Mouse (Mus musculus) midbrain, embryonic 11.5 days (tissue): ENCODE results near the gene Scn1b. TPM values are rescaled to one million over a fixed set of nuclear protein-coding genes. Genes with fewer than 3 reads are reported as not detected.

Experiments used
- ATAC-seq: fragments of 200-750 bp; cut with Nextera tagmentation; 2 replicates; pipeline ENCODE4 v1.8.0; 2017; ENCODE audit warnings: moderate TSS enrichment, moderate library complexity; ENCODE audit not compliant: low FRiP score
- DNase-seq: peaks from one replicate; pipeline ENCODE4 v3.0.0; 2015; ENCODE audit warnings: low spot score; ENCODE audit errors: missing footprints
- H3K27ac ChIP-seq: fragments of 300-500 bp; sonication (generic); 2 replicates; pipeline ENCODE4 v1.5.1; 2014; ENCODE audit warnings: low read depth, low read length
- H3K27me3 ChIP-seq: fragments of 300-500 bp; sonication (generic); 2 replicates; pipeline ENCODE4 v1.6.1; 2014; ENCODE audit warnings: mild to moderate bottlenecking, low read length, moderate library complexity, mixed read lengths; ENCODE audit not compliant: control insufficient read depth, insufficient read depth
- H3K36me3 ChIP-seq: fragments of 300-500 bp; sonication (generic); 2 replicates; pipeline ENCODE4 v1.6.1; 2014; ENCODE audit warnings: mild to moderate bottlenecking, low read length, moderate library complexity, mixed read lengths; ENCODE audit not compliant: control insufficient read depth, insufficient read depth
- H3K4me1 ChIP-seq: fragments of 300-500 bp; sonication (generic); 2 replicates; pipeline ENCODE4 v1.6.1; 2014; ENCODE audit warnings: low read length; ENCODE audit not compliant: control insufficient read depth, insufficient read depth
- H3K4me2 ChIP-seq: fragments of 300-500 bp; sonication (generic); 2 replicates; pipeline ENCODE4 v1.6.1; 2014; ENCODE audit warnings: mild to moderate bottlenecking, moderate library complexity
- H3K4me3 ChIP-seq: fragments of 300-500 bp; sonication (generic); 2 replicates; pipeline ENCODE4 v1.5.1; 2014; ENCODE audit warnings: low read depth, low read length
- H3K9ac ChIP-seq: fragments of 300-500 bp; sonication (generic); 2 replicates; pipeline ENCODE4 v1.6.1; 2014; ENCODE audit warnings: low read length
- H3K9me3 ChIP-seq: fragments of 300-500 bp; sonication (generic); 2 replicates; pipeline ENCODE4 v1.6.1; 2016; ENCODE audit warnings: low read length; ENCODE audit not compliant: control insufficient read depth
- WGBS: fragments of 180-500 bp; shearing (Covaris S2); extraction: QIAGEN DNeasy Blood & Tissue Kit; methylation state at CpG from one replicate; pipeline ENCODE4 v1.1.7; 2014; 5-methylcytosine and 5-hydroxymethylcytosine counted together
- polyA plus RNA-seq: library from polyadenylated mRNA; unstranded; fragments of >200 nt; fragmentation: Nextera tagmentation; extraction: Ambion mirVana; gene quantifications from 2 replicates; pipeline ENCODE4 v1.2.1, GENCODE M21; 2014

The Scn1b gene
- polyA plus RNA-seq, 1 experiment from 2014 or later = 1.1 TPM

- H3K27ac ChIP-seq = no peak overlapping the region
- H3K4me3 ChIP-seq = no peak overlapping the region
- H3K9ac ChIP-seq = no peak overlapping the region
- WGBS = 80% methylated on average over 6 of the region's 6 CpGs
- no peaks in the 10 kb centered on the region for H3K9me3 ChIP-seq
- H3K4me1 ChIP-seq = 0 out of 2 replicates have a peak, but pooled peaks cover 4% of the 10 kb centered on the region
- ATAC-seq (no peak), DNase-seq (no peak)
- no peaks in the 10 kb centered on the region for H3K27me3 ChIP-seq
- H3K4me2 ChIP-seq = no peak overlapping the region
- no peaks in the 10 kb centered on the region for H3K36me3 ChIP-seq
Measured at GRCm38 (mm10) chr7:31113800-31114199, 13.0 kb downstream of the Scn1b start.

GRCm38 (mm10) chr7:31112036-31112435 lies 14.8 kb downstream of the Scn1b start:
- H3K9me3 ChIP-seq = no peaks in the 10 kb centered on the region
- H3K4me2 ChIP-seq = no peak overlapping the region
- H3K4me3 ChIP-seq = no peak overlapping the region
- no peak overlapping the region for H3K27ac ChIP-seq
- no peaks in the 10 kb centered on the region for H3K27me3 ChIP-seq
- H3K9ac ChIP-seq = no peak overlapping the region
- 0 out of 2 replicates have a peak, but pooled peaks cover 2% of the 10 kb centered on the region for H3K4me1 ChIP-seq
- ATAC-seq (no peak), DNase-seq (no peak)
- no peaks in the 10 kb centered on the region for H3K36me3 ChIP-seq
- WGBS = 26% methylated on average over 4 of the region's 4 CpGs

GRCm38 (mm10) chr7:31110861-31111385 lies 15.9 kb downstream of the Scn1b start:
- no peak overlapping the region for H3K4me3 ChIP-seq
- no peak overlapping the region for H3K4me2 ChIP-seq
- no peaks in the 10 kb centered on the region for H3K27me3 ChIP-seq
- no peak for ATAC-seq
- H3K4me1 ChIP-seq = 0 out of 2 replicates have a peak, but pooled peaks cover 2% of the 10 kb centered on the region
- H3K27ac ChIP-seq = no peak overlapping the region
- H3K9me3 ChIP-seq = no peaks in the 10 kb centered on the region
- no peak for DNase-seq
- no peak overlapping the region for H3K9ac ChIP-seq
- no peaks in the 10 kb centered on the region for H3K36me3 ChIP-seq
- 80% methylated on average over 15 of the region's 15 CpGs for WGBS

GRCm38 (mm10) chr7:31109796-31110195 lies 17.0 kb downstream of the Scn1b start:
- ATAC-seq (no peak), DNase-seq (no peak)
- H3K4me1 ChIP-seq = no peaks in the 10 kb centered on the region
- no peaks in the 10 kb centered on the region for H3K9me3 ChIP-seq
- H3K27ac ChIP-seq = no peak overlapping the region
- H3K36me3 ChIP-seq = no peaks in the 10 kb centered on the region
- H3K4me3 ChIP-seq = no peak overlapping the region
- H3K4me2 ChIP-seq = no peak overlapping the region
- no peaks in the 10 kb centered on the region for H3K27me3 ChIP-seq
- WGBS = 86% methylated on average over 5 of the region's 5 CpGs
- no peak overlapping the region for H3K9ac ChIP-seq

DNA sequence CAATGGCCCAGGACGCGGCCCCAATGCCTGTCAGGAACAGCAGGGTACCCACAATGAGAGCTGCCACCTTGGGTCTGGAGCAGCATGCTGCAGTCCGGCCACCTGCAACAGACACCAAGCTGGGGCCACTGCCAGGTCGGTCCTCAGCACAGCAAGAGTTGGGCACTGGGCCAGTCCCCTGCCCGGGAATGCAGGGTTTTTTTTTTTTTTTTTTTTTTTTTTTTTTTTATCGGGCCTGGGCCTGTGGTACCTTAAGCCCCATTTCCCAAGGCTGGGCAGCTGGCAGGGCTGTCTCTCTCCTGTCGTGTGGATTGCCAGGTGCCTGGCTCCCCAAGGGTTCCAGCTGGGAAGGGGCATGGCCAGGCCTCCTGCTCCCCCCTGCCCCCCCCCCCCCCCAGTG lies 17.7 kb downstream of the Scn1b start:
- H3K4me2 ChIP-seq = no peak overlapping the region
- no peak overlapping the region for H3K9ac ChIP-seq
- no peak overlapping the region for H3K4me3 ChIP-seq
- H3K9me3 ChIP-seq = no peaks in the 10 kb centered on the region
- no peaks in the 10 kb centered on the region for H3K27me3 ChIP-seq
- no peak for DNase-seq
- ATAC-seq = no peak
- no peaks in the 10 kb centered on the region for H3K36me3 ChIP-seq
- no peak overlapping the region for H3K27ac ChIP-seq
- WGBS = 52% methylated on average over 6 of the region's 7 CpGs
- H3K4me1 ChIP-seq = no peaks in the 10 kb centered on the region

GRCm38 (mm10) chr7:31107781-31108180 lies 19.0 kb downstream of the Scn1b start:
- no peak overlapping the region for H3K27ac ChIP-seq
- no peaks in the 10 kb centered on the region for H3K36me3 ChIP-seq
- ATAC-seq (no peak), DNase-seq (no peak)
- whole genome bisulfite sequencing = 89% methylated on average over 11 of the region's 11 CpGs
- no peak overlapping the region for H3K4me3 ChIP-seq
- H3K9ac ChIP-seq = no peak overlapping the region
- H3K9me3 ChIP-seq = no peaks in the 10 kb centered on the region
- H3K4me2 ChIP-seq = no peak overlapping the region
- H3K4me1 ChIP-seq = no peaks in the 10 kb centered on the region
- H3K27me3 ChIP-seq = no peaks in the 10 kb centered on the region

DNA sequence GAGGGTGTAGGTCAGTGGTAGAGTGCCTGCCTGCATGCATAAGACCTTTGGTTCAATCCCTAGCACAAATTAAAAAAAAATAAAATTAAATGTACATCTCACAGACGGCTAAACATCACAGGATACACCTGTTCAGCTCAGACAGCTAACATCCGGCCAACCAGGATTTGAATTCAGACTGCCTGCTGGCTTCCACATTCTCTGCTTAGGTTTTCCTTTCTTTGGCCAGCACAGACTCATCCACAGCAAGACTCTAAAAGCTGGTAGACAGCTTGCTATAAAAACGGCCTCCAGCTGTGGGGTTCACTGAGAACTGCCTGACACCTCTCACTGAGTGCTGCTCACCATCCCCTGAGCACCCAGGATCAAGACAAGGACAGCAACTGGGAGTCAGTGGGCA lies 20.6 kb downstream of the Scn1b start:
- H3K9ac ChIP-seq = no peak overlapping the region
- 67% methylated on average over 3 of the region's 3 CpGs for WGBS

DNA sequence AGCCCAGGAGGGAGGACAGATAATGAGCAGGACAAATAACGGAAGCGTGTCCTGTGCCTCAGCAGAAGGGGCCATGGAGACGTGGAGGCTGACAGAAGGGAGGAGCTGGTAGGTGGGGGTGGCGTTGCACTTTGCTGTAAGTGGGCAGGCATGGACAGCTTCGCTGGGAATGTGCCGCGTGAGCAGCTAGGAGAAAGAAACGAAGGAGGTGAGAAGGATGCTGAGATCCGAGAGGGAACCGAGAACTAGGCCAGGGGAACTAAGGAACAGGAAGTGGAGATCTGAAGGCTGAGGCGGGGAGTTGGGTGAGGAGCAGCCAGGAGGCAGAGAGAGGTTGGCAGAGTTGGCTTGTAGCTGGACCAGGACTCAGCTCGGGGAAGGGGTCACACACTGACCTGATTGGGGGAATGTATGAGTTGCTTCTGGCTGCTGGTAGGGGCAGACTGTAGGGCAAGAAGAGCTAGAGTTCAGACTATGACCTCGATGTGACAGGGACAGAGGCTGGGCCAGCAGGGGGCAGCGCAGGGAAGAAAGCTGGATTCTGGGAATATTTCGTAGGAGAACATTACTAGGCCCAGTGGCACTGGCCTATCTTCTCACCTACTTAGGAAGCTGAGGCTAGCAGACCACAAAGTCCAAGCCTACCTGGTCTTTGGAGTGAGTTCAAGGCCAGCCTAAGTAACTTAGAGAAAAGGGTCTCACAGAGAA lies 21.6 kb downstream of the Scn1b start:
- Histone ChIP-seq H3K36me3 (no peaks in the 10 kb centered on the region), H3K9ac (no peak overlapping the region), H3K4me1 (no peaks in the 10 kb centered on the region), H3K9me3 (no peaks in the 10 kb centered on the region), H3K27me3 (no peaks in the 10 kb centered on the region), H3K27ac (no peak overlapping the region), H3K4me3 (no peak overlapping the region), H3K4me2 (no peak overlapping the region)
- no peak for ATAC-seq
- 68% methylated on average over 15 of the region's 15 CpGs for WGBS
- DNase-seq = no peak

More for the DNA sequence above, 20.6 kb downstream of the Scn1b start:
- no peak for DNase-seq
- Histone ChIP-seq H3K4me3 (no peak overlapping the region), H3K27ac (no peak overlapping the region), H3K36me3 (no peaks in the 10 kb centered on the region), H3K9me3 (no peaks in the 10 kb centered on the region), H3K27me3 (no peaks in the 10 kb centered on the region), H3K4me2 (no peak overlapping the region), H3K4me1 (no peaks in the 10 kb centered on the region)
- no peak for ATAC-seq

DNA sequence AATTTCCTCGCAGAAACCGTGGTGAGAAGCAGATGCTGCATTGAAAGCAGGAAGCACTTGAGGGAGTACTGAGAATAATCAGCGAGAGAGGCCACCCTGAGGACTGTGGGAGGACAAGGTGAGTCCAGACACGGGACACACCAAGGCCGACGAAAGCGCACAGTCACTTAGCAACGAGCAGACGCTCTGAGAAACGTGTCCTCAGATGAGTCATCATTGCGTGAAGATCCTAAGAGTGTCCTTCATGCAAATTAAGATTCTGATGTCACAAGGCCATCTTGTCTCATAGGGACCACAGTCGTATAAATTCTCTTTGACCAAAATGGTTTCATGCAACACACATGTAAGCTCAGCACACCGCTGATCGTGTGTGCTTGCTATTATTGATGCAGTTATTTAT lies 26.0 kb downstream of the Scn1b start:
- Histone ChIP-seq H3K36me3 (no peaks in the 10 kb centered on the region), H3K27ac (no peak overlapping the region), H3K9me3 (no peaks in the 10 kb centered on the region), H3K9ac (no peak overlapping the region), H3K4me1 (no peaks in the 10 kb centered on the region), H3K27me3 (no peaks in the 10 kb centered on the region), H3K4me2 (no peak overlapping the region), H3K4me3 (no peak overlapping the region)
- no peak for ATAC-seq
- DNase-seq = no peak
- 87% methylated on average over 14 of the region's 14 CpGs for WGBS
